ENCODE assay signal across 7 mouse cellular contexts in genomic region chr7:116306601-116307000, GRCm38 (mm10). TPM values are rescaled to one million over a fixed set of nuclear protein-coding genes. Genes with fewer than 3 reads are reported as not detected.
A peak's percentile ranks its signal among the peaks of the same experiment; 100 is the strongest.
DNase-seq lines count a peak whose midpoint lies in the region; ATAC-seq lines count a peak whose summit lies in the region.

No protein-coding gene starts in this region.

- H3K9ac ChIP-seq in neural tube, embryonic 11.5 days (ENCODE audit: low read length) = no peak overlapping the region
- no peak overlapping the region; the same call in 1 of the 2 replicates for H3K9ac ChIP-seq in forebrain, embryonic 16.5 days (replicated peaks; ENCODE audit: low read depth, low read length)
- H3K9ac ChIP-seq in liver, embryonic 15.5 days = no peak overlapping the region

- peaks cover 5% of the 10 kb centered on the region; the same call in 1 of the 2 replicates for H3K4me1 ChIP-seq in neural tube, embryonic 11.5 days (ENCODE audit: control insufficient read depth, insufficient read depth, low read length)
- peaks cover 28% of the 10 kb centered on the region for H3K4me1 ChIP-seq in forebrain, embryonic 16.5 days (replicated peaks; ENCODE audit: control insufficient read depth, insufficient read depth, low read length)
- peaks cover 31% of the 10 kb centered on the region for H3K4me1 ChIP-seq in liver, embryonic 15.5 days (replicated peaks)

- peak overlapping the region; percentile 84 for H3K4me2 ChIP-seq in neural tube, embryonic 11.5 days (ENCODE audit: low read depth)
- H3K4me2 ChIP-seq in forebrain, embryonic 16.5 days (ENCODE audit: low read length) = peak overlapping the region; percentile 99
- peak overlapping the region; percentile 92 for H3K4me2 ChIP-seq in liver, embryonic 15.5 days

- no peaks in the 10 kb centered on the region for H3K9me3 ChIP-seq in neural tube, embryonic 11.5 days (ENCODE audit: control insufficient read depth, low read length)
- no peaks in the 10 kb centered on the region for H3K9me3 ChIP-seq in forebrain, embryonic 16.5 days (ENCODE audit: control insufficient read depth, low read length)
- H3K9me3 ChIP-seq in liver, embryonic 15.5 days (replicated peaks) = no peaks in the 10 kb centered on the region

- ATAC-seq in neural tube, embryonic 11.5 days (ENCODE audit: insufficient read depth, low FRiP score, low TSS enrichment) = no peak
- no peak for ATAC-seq in forebrain, embryonic 16.5 days
- no peak for ATAC-seq in liver, embryonic 15.5 days (ENCODE audit: insufficient read depth)

- no peaks in the 10 kb centered on the region for H3K27me3 ChIP-seq in neural tube, embryonic 11.5 days (ENCODE audit: control insufficient read depth, insufficient read depth, low read length)
- peaks cover 5% of the 10 kb centered on the region for H3K27me3 ChIP-seq in forebrain, embryonic 16.5 days (replicated peaks; ENCODE audit: control insufficient read depth, insufficient read depth, low read length)
- H3K27me3 ChIP-seq in liver, embryonic 15.5 days = peaks cover 40% of the 10 kb centered on the region

- H3K27ac ChIP-seq in neural tube, embryonic 11.5 days (ENCODE audit: low read depth, low read length) = no peak overlapping the region
- H3K27ac ChIP-seq in forebrain, embryonic 16.5 days (ENCODE audit: low read length) = no peak overlapping the region
- no peak overlapping the region for H3K27ac ChIP-seq in liver, embryonic 15.5 days (replicated peaks)

- no peaks in the 10 kb centered on the region for H3K36me3 ChIP-seq in neural tube, embryonic 11.5 days (ENCODE audit: control insufficient read depth, insufficient read depth, low read length)
- H3K36me3 ChIP-seq in forebrain, embryonic 16.5 days (ENCODE audit: control insufficient read depth, insufficient read depth) = no peaks in the 10 kb centered on the region
- H3K36me3 ChIP-seq in liver, embryonic 15.5 days (replicated peaks) = no peaks in the 10 kb centered on the region

- peak overlapping the region; percentile 72; the same call in 1 of the 2 replicates for H3K4me3 ChIP-seq in neural tube, embryonic 11.5 days (ENCODE audit: low read depth, low read length)
- H3K4me3 ChIP-seq in forebrain, embryonic 16.5 days (replicated peaks; ENCODE audit: low read length) = peak overlapping the region; percentile 79
- peak overlapping the region; percentile 66; the same call in 1 of the 2 replicates for H3K4me3 ChIP-seq in liver, embryonic 15.5 days (replicated peaks)

- no peak for DNase-seq in neural tube, embryonic 11.5 days (ENCODE audit: low spot score)
- no peak for DNase-seq in neural tube, embryonic 10.5 days (ENCODE audit: extremely low spot score, low spot score)
- no peak for DNase-seq in cerebellum, adult 9-10 months
- DNase-seq in ovary, postnatal 14 days (ENCODE audit: low spot score) = no peak
- no peak for DNase-seq in right cerebral cortex, postnatal 36 days (ENCODE audit: low spot score in 2 of 2)

- 15% methylated on average over 5 of the region's 5 CpGs for WGBS in neural tube, embryonic 11.5 days
- 5% methylated on average over 5 of the region's 5 CpGs for WGBS in forebrain, embryonic 16.5 days
- WGBS in liver, embryonic 15.5 days (ENCODE audit: insufficient replicate concordance) = 12% methylated on average over 5 of the region's 5 CpGs

RNA-seq across cellular contexts. Expression of gene Plekha7, which starts 1.6 kb away (rescaled TPM):
- 6.3 and 7.3 TPM in 2 replicates for polyA plus RNA-seq in neural tube, embryonic 11.5 days (2014; fragmentation: Nextera tagmentation; extraction: Ambion mirVana)
- 8.7 and 8.8 TPM in 2 replicates for polyA plus RNA-seq in forebrain, embryonic 16.5 days (2015; fragmentation: Nextera tagmentation; extraction: Ambion mirVana)
- polyA plus RNA-seq in liver, embryonic 15.5 days (2015; fragmentation: Nextera tagmentation; extraction: Ambion mirVana) = 3.4 and 3.7 TPM in 2 replicates

RNA-seq across cellular contexts. Expression of gene Rps13, which starts 27.4 kb away (rescaled TPM):
- 696 and 786 TPM in 2 replicates for polyA plus RNA-seq in neural tube, embryonic 11.5 days (2014; fragmentation: Nextera tagmentation; extraction: Ambion mirVana)
- 452 and 498 TPM in 2 replicates for polyA plus RNA-seq in forebrain, embryonic 16.5 days (2015; fragmentation: Nextera tagmentation; extraction: Ambion mirVana)
- 411 and 421 TPM in 2 replicates for polyA plus RNA-seq in liver, embryonic 15.5 days (2015; fragmentation: Nextera tagmentation; extraction: Ambion mirVana)
